Mouse (Mus musculus): Measurements from ENCODE around the gene Iqsec1.
"Not testable (repeated sequence)": the region's sequence is repeated elsewhere in the genome, so short reads cannot be mapped to it uniquely, and the experiment has no call there.

Gene Iqsec1

DNA sequence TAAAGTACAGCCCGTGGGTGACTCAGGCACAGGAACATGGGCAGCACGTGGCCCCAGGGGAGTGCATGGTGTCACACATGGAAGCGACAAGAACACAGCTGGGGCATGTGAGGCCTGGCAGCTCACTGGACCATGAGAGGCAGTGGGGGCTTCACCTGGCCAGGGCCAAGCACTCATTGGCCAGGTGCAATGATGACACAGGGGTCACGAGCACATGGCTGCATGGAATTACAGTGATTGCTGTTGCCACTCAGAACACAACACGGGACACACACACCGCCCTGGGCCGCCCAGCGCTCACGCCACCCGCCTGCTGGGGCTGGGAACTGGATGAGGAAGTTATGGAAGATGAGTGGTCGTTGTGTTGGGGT, 327.5 kb downstream of the Iqsec1 start:
- DNase-seq (ENCODE audit: low spot score in 2 of 2): no peak

DNA sequence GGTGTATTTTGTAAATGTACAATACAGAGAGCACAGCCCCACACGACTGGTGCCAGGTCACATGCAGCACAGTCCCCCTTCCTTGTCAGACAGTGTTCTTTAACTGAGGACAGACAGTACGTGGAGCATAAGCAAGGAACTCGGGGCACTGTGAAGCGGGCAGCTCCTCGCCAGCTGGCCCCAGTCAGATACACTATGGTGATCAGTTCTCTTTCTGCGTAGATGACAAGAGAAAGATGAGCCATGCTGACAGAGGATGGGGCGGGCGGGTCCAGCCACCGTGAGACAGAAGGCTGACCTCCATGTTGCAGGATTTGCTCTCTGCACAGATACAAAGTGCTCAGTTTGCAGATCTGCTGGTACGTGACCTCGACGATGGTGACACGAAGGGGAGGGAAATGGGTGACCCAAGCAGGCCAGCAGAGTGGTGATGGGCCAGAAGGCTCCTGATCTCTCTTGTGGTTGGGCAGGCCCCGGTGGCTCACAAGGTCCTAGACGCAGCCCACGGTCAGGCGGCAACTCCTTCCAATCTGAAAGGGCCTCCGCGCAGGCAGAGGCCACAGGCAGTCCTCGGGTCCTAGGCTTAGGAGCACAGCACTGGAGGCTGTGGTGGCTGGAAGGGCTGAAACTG, 328.0 kb downstream of the Iqsec1 start:
- DNase-seq (ENCODE audit: low spot score in 2 of 2): no peak

DNA sequence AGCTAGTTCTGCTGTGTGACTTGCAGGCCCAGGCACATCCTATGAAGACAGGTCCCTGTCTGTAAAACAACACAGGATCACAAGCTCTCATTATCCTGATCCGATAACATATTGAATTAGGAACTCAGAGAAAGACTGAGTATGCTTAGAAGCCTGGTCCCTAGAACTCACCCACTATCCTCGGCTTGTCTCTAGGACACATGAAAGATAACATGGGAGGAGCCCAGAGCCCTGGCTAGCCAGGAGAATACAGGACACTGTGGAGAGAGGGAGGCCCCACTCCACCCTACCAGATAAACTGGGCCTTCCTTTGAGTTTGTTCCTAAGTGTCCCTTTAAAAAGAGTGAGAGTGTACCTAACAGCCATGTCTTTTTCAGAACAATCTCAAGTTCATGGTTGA, 328.6 kb downstream of the Iqsec1 start:
- DNase-seq (ENCODE audit: low spot score in 2 of 2): no peak

DNA sequence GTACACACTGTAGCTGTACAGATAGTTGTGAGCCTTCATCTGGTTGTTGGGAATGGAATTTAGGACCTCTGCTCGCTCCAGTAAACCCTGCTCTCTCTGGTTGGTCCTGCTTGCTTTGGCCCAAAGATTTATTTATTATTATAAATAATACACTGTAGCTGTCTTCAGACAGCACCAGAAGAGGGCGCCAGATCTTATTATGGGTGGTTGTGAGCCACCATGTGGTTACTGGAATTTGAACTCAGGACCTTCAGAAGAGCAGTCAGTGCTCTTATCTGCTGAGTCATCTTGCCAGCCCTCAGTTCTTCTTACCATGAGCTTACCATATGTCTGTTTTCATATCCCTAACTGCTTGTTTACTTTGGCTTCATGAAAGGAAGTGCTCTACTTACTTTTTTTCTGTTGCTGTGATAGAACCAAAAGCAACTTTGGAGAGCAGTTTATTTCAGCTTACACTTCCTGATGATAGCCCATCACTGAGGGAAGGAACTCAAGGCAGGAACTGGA, 332.1 kb downstream of the Iqsec1 start:
- DNase-seq (ENCODE audit: low spot score in 2 of 2): not testable (repeated sequence)

DNA sequence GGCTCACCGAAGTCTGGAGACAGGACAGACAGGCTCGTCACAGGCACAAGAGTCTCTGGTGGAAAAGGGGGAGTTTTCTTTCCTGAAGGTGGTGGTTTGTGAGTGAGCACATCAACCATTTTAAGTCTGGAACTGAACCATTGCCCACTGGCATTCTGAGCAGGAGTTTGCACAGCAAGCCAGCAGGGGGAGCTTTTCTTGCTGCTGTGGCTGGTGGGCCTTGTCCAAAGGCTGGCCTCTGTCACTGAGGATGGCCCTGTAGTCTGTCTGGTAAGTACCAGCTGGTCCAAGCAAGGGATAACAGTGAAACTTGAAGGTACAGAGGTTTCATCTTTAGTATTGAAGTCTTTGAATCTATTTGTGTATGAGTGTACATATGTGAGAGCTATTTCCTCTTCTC, 334.7 kb downstream of the Iqsec1 start:
- DNase-seq (ENCODE audit: low spot score in 2 of 2): peak; percentile 20 to 35

DNA sequence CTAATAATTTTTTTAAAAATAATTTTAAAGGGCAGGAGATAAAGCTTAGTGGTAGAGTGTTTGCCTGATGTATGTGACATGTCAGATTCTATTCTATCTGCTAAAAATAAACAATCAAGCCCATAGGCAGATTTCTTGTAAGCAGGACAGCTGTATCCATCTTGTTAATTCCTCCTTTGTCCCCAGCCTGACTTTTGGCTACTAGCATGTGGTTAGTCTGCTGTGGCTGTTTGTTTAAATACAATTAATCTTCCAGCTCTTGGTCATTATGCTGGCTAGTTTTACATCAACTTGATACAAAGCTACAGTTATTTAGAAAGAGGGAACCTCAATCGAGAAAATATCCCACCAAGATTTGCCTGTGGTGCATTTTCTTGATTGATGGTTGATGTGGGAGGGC, 337.9 kb downstream of the Iqsec1 start:
- DNase-seq (ENCODE audit: low spot score in 2 of 2): no peak

DNA sequence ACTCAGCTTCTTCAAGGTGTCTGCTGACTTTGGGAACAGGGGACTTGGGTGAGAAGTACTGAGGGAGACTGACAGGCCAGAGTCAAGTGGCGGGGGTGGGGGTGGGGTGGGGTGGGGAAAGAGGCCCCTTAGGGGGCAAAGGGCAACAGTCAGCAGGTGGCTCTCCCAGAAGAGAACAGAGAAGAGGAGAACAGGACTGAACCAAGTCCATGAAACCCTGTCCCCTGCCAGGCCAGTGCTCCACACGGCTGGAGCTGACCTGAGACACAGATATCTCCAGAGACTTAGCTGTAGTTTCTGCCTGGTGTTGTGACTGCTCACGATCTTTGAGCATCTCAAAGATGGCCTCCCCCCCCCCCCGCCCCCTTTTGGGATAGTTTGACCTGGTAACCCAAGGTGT, 339.2 kb downstream of the Iqsec1 start:
- DNase-seq (ENCODE audit: low spot score in 2 of 2): no peak

DNA sequence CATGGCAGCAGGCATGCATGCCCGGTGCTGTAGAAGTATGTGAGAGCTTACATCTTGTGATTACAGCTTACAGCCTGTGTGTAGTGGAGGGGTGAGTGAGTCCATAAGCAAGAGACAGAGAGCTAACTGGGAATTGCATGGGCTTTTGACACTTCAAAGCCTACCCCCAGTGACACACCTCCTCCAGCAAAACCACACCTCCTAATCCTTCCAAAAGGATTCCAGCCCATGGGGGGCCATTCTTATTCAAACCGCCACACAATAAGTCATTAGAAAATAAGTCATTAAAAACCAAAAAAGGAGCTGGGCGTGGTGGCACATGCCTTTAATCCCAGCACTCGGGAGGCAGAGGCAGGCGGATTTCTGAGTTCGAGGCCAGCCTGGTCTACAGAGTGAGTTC, 340.1 kb downstream of the Iqsec1 start:
- DNase-seq (ENCODE audit: low spot score in 2 of 2): no peak

DNA sequence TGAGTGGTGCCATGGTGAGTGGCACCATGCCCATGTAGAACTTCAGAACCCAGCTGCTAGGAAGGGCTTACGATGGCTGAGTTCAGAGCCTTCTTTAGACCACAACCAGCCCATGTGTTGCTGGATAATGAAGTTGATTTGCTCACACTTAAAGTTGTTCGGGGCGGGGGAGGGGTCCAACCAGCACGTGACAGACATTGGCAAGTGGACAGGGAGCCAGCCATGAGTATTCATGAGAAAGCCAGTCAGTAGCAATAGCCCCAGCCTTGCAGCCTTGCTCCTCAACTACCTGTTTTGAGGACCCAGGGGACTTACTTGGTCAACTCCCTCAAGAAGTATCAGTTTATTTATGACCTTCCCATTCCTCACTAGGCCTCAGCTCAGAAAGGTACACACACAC, 343.5 kb downstream of the Iqsec1 start:
- no peak for DNase-seq (ENCODE audit: low spot score in 2 of 2)

DNA sequence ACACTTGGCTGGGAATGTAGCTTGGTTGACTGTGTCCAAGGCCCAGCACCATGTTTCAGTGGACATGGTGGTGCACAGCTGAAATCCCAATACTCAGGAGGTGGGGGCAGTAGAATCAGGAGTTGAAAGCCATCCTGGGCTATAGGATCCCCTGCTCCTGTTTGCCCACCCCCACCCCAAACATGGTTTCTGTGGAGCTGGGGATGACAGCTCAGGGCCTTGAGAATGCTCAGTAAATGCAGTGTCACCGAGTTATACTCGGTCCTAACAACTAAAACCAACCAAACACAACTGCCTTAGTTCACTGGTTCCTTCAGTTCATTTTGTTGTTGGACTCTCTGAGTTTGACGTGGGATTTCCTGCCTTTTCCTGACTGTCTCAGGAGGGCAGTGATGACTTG, 345.4 kb downstream of the Iqsec1 start:
- DNase-seq (ENCODE audit: low spot score in 2 of 2): no peak

DNA sequence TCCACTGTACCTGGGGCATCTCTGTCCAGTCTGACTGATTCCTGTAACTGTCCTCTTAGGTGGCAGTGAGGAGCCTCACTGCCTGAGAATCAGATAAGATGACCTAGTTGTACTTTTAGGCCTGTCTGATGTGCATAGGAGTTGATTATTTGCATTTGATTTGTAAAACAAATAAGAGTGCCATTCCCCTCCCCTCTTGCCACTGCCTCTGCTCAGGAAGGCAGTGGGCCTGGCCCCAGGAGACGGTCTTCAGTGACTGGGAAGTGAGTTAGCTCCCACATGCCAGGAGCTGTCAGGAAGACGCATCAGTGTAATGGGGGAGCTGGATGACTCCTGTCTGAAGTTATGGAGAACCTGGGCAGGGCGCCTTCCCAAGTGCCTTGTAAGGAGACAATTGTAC, 352.9 kb downstream of the Iqsec1 start:
- DNase-seq (ENCODE audit: low spot score in 2 of 2): no peak

DNA sequence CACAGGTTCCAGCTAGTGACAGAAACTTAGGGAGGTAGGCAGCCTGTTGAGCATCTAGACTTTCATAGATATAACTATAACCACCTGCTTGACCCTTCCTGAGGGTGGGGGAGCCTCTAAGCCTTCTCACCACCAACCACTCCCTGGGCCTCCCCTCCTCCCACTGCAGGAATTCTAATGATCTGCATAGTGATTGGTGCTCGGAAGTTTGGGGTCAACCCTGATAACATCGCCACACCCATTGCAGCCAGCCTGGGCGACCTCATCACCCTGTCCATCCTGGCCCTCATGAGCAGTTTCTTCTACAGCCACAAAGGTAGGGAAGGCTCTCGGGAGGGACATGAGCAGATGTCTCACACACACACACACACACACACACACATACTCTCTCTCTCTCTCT, 353.4 kb downstream of the Iqsec1 start:
- DNase-seq (ENCODE audit: low spot score in 2 of 2): no peak

DNA sequence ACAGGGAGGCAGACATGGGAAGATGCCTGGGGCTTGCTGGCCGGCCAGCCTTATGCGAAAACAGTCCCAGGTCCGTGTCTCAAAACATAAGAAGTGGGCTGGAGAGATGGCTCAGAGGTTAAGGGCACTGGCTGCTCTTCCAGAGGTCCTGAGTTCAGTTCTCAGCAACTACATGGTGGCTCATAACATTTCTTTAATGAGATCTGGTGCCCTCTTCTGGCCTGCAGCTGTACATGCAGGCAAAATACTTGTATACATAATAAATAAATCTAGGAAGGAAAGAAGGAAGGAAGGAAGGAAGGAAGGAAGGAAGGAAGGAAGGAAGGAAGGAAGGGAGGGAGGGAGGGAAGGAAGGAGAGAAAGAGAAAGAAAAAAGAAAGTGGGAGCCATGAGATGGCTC, 356.0 kb downstream of the Iqsec1 start:
- DNase-seq (ENCODE audit: low spot score in 2 of 2): not testable (repeated sequence)

DNA sequence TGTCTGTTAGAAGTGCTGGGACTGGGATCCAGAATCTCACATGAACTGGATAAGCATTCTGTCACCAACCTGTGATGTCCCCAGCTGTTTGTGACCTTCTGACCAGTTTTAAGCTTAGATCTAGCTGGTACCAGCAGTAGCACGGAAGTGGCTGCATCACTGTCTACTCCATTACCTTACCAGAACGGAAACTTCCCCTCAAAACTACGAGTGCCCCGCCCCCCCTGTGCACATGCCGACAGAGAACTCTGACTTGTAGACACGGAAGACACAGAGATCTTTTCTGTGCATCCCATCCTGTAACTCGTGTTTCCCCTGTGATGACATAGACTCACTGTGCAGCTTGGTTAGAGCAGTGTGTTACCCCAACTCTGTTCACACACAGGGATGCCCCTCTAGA, 358.1 kb downstream of the Iqsec1 start:
- no peak for DNase-seq (ENCODE audit: low spot score in 2 of 2)

DNA sequence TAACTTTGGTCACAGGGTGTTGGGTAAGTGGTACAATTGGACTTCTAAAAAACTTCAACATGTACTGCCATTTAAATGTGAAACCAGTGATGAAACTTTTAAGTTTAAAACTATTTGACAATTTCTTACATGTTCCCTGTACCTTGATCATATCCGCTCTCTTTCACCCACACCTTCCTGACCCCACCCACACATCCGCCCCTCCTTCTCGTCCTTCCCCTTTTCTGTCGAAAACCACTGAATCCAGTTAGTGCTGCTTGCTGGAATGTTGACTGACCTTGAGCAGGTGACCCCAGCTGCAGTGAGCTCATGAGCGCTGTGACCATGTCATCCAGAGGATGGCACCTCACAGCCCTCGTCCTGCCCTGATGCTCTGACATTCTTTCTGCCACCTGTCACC, 359.0 kb downstream of the Iqsec1 start:
- DNase-seq (ENCODE audit: low spot score in 2 of 2): no peak

DNA sequence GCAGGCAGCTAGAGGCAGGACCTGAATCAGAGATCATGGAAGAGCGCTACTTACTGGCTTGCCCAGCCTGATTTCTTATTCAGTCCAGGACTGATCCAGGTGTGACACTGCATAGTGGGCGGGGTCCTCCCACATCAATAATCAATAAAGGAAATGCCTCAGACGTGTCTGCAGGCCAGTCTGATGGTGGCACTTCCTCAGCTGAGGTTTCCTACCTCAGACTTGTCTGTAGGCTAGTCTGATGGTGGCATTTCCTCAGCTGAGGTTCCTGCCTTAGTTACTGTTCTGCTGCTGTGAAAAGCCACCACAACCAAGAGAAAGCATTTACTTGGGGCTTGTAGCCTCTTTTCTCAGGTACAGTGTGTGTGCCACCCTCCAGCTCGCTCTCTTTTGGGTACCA, 360.9 kb downstream of the Iqsec1 start:
- no peak for DNase-seq (ENCODE audit: low spot score in 2 of 2)

DNA sequence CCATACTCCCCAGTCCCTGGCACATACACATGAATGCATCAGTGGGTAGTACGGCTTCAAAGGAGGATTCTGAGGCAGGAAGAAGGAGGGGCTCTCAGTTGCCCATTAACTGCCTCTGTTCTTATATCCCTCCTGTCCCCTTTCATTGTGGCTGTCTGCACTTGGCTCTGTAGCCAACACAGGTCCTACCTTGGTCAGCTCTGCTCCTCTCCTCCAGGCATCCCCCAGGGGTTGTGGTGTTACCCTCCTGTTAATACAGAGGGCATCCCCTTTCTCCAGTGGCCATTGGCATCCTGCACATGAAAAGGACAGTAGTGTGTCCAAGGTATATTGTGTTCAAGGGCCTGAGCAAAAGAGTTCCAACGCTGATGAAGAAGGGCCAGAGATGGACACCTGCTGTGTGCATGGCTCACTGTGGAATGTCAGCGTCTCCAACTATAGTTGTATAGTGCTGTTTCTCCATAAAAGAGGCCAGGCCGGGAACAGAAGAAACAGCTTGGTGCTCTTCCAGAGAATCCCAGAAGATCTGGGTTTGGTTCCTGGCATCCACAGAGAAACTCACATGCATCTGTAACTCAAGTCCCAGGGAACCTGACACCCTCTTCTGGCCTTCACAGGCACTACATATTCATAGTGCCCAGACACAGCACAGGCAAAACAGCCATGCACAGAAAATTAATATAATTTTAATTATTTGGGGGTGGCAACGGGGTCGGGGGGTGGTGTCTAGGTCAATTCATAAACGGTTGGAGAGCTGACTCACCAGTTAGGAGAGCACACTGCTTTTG, 363.1 kb downstream of the Iqsec1 start:
- DNase-seq (ENCODE audit: low spot score in 2 of 2): no peak

DNA sequence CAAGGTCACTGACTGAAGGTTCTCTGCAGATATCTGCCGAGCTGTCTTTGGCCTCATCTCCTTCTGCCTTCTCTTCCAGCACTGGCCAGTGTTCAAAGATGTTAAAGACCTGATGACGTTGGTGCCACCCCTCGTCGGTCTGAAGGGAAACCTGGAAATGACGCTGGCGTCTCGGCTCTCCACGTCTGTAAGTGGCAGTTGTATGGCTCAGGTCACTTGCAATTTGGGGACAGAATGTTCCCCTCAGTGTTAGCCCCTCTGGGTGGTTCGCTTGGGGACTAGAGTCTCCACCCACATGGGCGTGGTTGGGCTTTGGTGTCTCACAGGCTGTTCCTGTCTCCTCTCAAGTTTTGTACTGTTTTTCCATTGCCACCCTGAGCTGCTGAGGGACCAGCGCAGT, 363.8 kb downstream of the Iqsec1 start:
- no peak for DNase-seq (ENCODE audit: low spot score in 2 of 2)

DNA sequence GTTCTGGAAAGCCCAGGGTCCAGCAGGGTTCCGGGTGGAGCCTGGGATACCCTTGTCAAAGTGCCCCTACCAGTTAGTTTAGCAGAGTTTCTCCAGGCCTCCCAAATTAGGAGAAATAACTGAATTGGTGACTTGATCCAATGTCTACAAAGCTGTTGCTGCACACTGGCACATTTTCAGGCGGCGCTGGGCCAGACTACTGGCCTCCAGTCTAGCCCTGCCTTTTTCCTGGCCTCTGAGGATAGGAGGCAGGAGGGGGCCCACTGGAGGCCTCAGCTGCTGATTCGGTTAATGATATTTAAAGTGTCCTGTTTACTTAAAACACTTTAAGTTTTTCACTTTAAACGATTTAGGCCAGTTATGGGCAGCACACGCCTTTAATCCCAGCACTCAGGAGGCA, 364.3 kb downstream of the Iqsec1 start:
- no peak for DNase-seq (ENCODE audit: low spot score in 2 of 2)

DNA sequence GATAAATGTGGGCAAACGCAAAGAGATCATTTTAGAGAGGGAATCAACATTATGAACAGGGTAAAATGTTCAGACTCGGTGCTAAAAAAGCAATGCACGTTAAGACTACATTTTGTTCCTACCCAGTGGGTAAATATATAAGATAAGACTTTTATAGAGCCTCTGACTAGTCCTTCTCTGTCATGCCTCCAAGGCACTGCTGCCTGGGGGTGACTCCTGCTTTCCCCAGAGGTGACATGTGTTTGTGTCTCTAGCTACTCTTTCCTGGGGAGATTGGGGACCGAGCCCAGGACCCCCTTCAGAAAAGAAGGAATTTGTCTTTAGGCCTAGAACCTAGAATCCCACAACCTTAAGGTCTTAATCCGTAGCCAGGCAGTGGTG, 365.0 kb downstream of the Iqsec1 start:
- no peak for DNase-seq (ENCODE audit: low spot score in 2 of 2)

DNA sequence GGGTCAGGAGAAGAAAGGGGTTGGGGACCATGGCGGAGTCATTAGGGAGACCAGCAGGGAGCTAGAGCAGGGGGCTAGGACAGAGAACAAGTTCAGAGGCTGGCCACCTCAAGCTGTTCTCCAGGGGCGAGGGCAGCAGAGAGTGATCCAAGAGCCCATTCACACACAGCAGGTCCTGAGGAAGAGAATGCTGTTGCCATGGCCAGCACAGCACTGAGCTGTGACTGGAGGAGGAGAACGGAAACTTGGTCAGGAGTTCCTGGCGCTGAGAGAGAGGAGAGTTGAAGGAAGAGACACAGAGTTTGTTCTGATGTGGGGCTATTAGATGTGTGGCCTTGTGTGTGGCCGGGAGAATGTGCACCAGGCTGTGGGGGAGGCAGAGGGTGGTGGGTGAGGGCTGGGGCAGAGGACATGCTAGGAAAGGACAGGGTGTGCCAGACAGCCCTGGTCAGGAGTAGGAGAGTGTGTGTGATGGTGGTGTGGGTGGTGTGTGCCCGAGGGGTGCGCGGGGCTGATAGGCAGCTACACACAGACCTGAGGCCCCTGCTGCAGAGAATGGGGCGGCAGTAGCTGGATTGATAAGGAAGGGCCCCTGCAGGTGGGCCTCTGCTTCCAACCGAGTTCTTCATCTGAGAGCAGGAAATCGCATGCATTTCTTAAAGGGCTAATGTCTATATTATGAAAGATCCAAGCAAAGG, 365.6 kb downstream of the Iqsec1 start:
- no peak for DNase-seq (ENCODE audit: low spot score in 2 of 2)

DNA sequence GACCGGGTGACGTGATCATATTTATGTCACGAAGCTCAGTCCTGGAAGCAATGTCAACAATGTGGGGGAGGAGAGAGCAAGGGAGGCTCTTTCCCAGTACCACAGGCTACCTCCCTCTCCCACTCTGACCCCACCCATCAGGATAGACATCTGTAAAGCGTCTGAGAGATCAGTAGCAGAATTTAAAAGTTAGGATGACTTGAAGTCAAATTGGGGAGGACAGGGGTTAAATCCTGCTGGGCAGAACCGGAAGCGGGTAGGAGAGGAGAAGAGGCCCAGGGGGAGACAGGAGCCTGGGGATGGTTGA, 366.9 kb downstream of the Iqsec1 start:
- no peak for DNase-seq (ENCODE audit: low spot score in 2 of 2)
